Mouse (Mus musculus) liver, postnatal 0 days (tissue): Measurements from ENCODE around the gene Dalrd3.

Experiments used
- CTCF ChIP-seq: sonication (generic); IDR thresholded peaks from 2 replicates; pipeline ENCODE4 v1.5.1; 2016; ENCODE audit warnings: antibody characterized with exemption, low read depth
- EP300 ChIP-seq: IDR thresholded peaks from 2 replicates; pipeline ENCODE4 v1.6.1; 2016; ENCODE audit warnings: antibody characterized with exemption, low read depth, mild to moderate bottlenecking

DNA sequence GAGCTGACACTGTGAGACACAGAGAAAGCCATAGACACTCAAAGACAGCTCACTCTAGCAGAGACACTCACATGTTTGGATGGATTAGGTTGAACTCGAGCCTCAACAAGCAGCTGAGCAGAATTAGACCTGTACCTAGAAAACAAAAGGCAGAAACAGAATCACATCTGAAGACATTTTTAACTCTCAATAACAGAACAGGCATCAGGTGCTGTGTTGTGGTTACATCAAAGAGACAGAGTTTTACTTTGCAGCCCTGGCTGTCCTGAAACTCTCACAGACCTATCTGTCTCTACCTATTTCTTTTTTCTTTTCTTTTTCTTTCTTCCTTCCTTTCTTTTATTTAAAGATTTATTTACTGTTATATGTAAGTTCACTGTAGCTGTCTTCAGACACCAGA lies 47.6 kb downstream of the Dalrd3 start:
- TF ChIP-seq CTCF (no peak), EP300 (no peak)
